Mouse (Mus musculus) CH12.LX (cell line): ENCODE data around the gene Rtl4. TPM values are rescaled to one million over a fixed set of nuclear protein-coding genes. Genes with fewer than 3 reads are reported as not detected.

ENCODE experiments used
- DNase-seq: peaks from one replicate; pipeline ENCODE4 v3.0.0-alpha.2; 2013; ENCODE audit errors: extremely low read depth
- H3K27ac ChIP-seq: 2 replicates; pipeline ENCODE4 v1.5.1; 2012; ENCODE audit warnings: low read depth, mild to moderate bottlenecking, control low read depth, moderate library complexity; ENCODE audit not compliant: insufficient read depth
- H3K27me3 ChIP-seq: replicated peaks from 2 replicates; pipeline ENCODE3; 2012; ENCODE audit warnings: inconsistent platforms
- H3K36me3 ChIP-seq, 2 experiments: replicated peaks in 1 of 2; 2 replicates each; pipeline versions ENCODE3 to v1.6.1; 2012; ENCODE audit warnings: inconsistent platforms in 1 of 2, low read length in 1 of 2, mild to moderate bottlenecking in 1 of 2, mixed read lengths in 1 of 2, moderate library complexity in 1 of 2; ENCODE audit not compliant: control insufficient read depth in 1 of 2, insufficient read depth in 1 of 2
- H3K4me1 ChIP-seq, 2 experiments: 2 replicates each; pipeline ENCODE4 v1.6.1; 2012; ENCODE audit warnings: inconsistent platforms in 1 of 2, moderate library complexity in 1 of 2; ENCODE audit not compliant: insufficient read depth in 2 of 2, control insufficient read depth in 1 of 2
- H3K4me2 ChIP-seq: 2 replicates; pipeline ENCODE4 v1.6.1; 2012; ENCODE audit warnings: low read depth, mild to moderate bottlenecking, control low read depth; ENCODE audit not compliant: poor library complexity, insufficient read depth, severe bottlenecking
- H3K4me3 ChIP-seq, 3 experiments: fragments of 150-350 bp in 1 of 3; sonication (generic) in 1 of 3; replicated peaks in 1 of 3; 2 replicates each; pipeline versions ENCODE3 to v1.5.1; 2011 to 2012; ENCODE audit warnings: low read depth in 2 of 3, low read length in 2 of 3, mild to moderate bottlenecking in 2 of 3, moderate library complexity in 2 of 3, control low read depth in 1 of 3, improper control_type of control experiment in 1 of 3, inconsistent platforms in 1 of 3, mixed read lengths in 1 of 3; ENCODE audit not compliant: poor library complexity in 1 of 3
- H3K79me2 ChIP-seq: replicated peaks from 2 replicates; pipeline ENCODE4 v1.6.1; 2012; ENCODE audit warnings: mild to moderate bottlenecking, moderate library complexity; ENCODE audit not compliant: control insufficient read depth, poor library complexity, insufficient read depth, severe bottlenecking; ENCODE audit errors: extremely low read depth
- H3K9ac ChIP-seq: 2 replicates; pipeline ENCODE4 v1.6.1; 2012; ENCODE audit warnings: low read depth, mild to moderate bottlenecking, control low read depth, moderate library complexity; ENCODE audit not compliant: insufficient read depth
- H3K9me3 ChIP-seq: replicated peaks from 2 replicates; pipeline ENCODE3; 2012; ENCODE audit warnings: low read length, inconsistent platforms, mixed read lengths
- BHLHE40 ChIP-seq: IDR thresholded peaks from 2 replicates; pipeline ENCODE4 v1.6.1; 2011; ENCODE audit warnings: mild to moderate bottlenecking, low read depth, low read length, improper control_type of control experiment
- EP300 ChIP-seq: IDR thresholded peaks from 2 replicates; pipeline ENCODE4 v1.6.1; 2011; ENCODE audit warnings: low read length, improper control_type of control experiment
- ETS1 ChIP-seq: conservative IDR thresholded peaks from 2 replicates; pipeline ENCODE4 v1.6.1; 2012; ENCODE audit warnings: low read depth, mild to moderate bottlenecking, inconsistent platforms, low read length, improper control_type of control experiment, moderate library complexity
- GABPA ChIP-seq: IDR thresholded peaks from 2 replicates; pipeline ENCODE4 v1.6.1; 2012; ENCODE audit warnings: low read depth, low read length, improper control_type of control experiment, inconsistent platforms; ENCODE audit not compliant: insufficient replicate concordance
- MXI1 ChIP-seq: IDR thresholded peaks from 2 replicates; pipeline ENCODE4 v1.6.1; 2011; ENCODE audit warnings: mild to moderate bottlenecking, low read depth, low read length, improper control_type of control experiment
- NELFE ChIP-seq: IDR thresholded peaks from 2 replicates; pipeline ENCODE4 v1.6.1; 2011; ENCODE audit warnings: low read depth, low read length, improper control_type of control experiment
- RAD21 ChIP-seq: IDR thresholded peaks from 2 replicates; pipeline ENCODE4 v1.6.1; 2011; ENCODE audit warnings: low read depth, mild to moderate bottlenecking, low read length, improper control_type of control experiment, moderate library complexity
- RCOR1 ChIP-seq: conservative IDR thresholded peaks from 2 replicates; pipeline ENCODE4 v1.6.1; 2012; ENCODE audit warnings: low read depth, mild to moderate bottlenecking, inconsistent platforms, low read length, improper control_type of control experiment
- SIN3A ChIP-seq: IDR thresholded peaks from 2 replicates; pipeline ENCODE4 v1.6.1; 2012; ENCODE audit warnings: low read length, improper control_type of control experiment, inconsistent platforms
- SMC3 ChIP-seq: IDR thresholded peaks from 2 replicates; pipeline ENCODE4 v1.6.1; 2011; ENCODE audit warnings: low read depth, low read length, improper control_type of control experiment
- TCF12 ChIP-seq: IDR thresholded peaks from 2 replicates; pipeline ENCODE4 v1.6.1; 2014; ENCODE audit warnings: low read depth, mild to moderate bottlenecking, inconsistent platforms, low read length, improper control_type of control experiment
- UBTF ChIP-seq: IDR thresholded peaks from 2 replicates; pipeline ENCODE4 v1.6.1; 2012; ENCODE audit warnings: low read depth, mild to moderate bottlenecking, inconsistent platforms, low read length, improper control_type of control experiment, moderate library complexity
- USF1 ChIP-seq: IDR thresholded peaks from 2 replicates; pipeline ENCODE4 v1.6.1; 2014; ENCODE audit warnings: low read depth, mild to moderate bottlenecking, inconsistent platforms, low read length, improper control_type of control experiment
- USF2 ChIP-seq: conservative IDR thresholded peaks from 2 replicates; pipeline ENCODE4 v1.6.1; 2011; ENCODE audit warnings: low read depth, low read length, improper control_type of control experiment
- ZMIZ1 ChIP-seq: IDR thresholded peaks from 2 replicates; pipeline ENCODE4 v1.6.1; 2012; ENCODE audit warnings: low read depth, mild to moderate bottlenecking, inconsistent platforms, low read length, improper control_type of control experiment
- ZNF384 ChIP-seq: IDR thresholded peaks from 2 replicates; pipeline ENCODE4 v1.6.1; 2012; ENCODE audit warnings: low read depth, low read length, improper control_type of control experiment, inconsistent platforms
- dilution Hi-C: fragments of 300-500 bp; cut with MboI; formaldehyde crosslinking; loops from 2 replicates; pipeline ENCODE4 v1.14.3; 2020; ENCODE audit warnings: low sequenced_read_pairs; ENCODE audit not compliant: extremely low pct_unique_long_range_greater_than_20kb, extremely low pct_ligation_motif_present
- in situ Hi-C: fragments of 300-500 bp; cut with MboI; formaldehyde crosslinking; loops from 3 replicates; pipeline ENCODE4 v1.14.3; 2019; ENCODE audit warnings: low sequenced_read_pairs, low pct_ligation_motif_present, low pct_unique_long_range_greater_than_20kb, mixed read lengths
- polyA plus RNA-seq: library from polyadenylated mRNA; unstranded; fragments of >175 nt; gene quantifications from 2 replicates; pipeline ENCODE4 v1.2.1, GENCODE M21; 2012; ENCODE audit warnings: low read depth; ENCODE audit not compliant: insufficient read length
- total RNA-seq, 2 experiments: library from RNA; depleted of rRNA; stranded (reverse); fragments of 300-350 nt in 1 of 2; fragments of >200 nt in 1 of 2; gene quantifications; 2 replicates each; pipeline ENCODE4 v1.2.3; 2012 to 2014

Rtl4 gene
- total and polyA plus RNA-seq, 3 experiments: not detected

DNA sequence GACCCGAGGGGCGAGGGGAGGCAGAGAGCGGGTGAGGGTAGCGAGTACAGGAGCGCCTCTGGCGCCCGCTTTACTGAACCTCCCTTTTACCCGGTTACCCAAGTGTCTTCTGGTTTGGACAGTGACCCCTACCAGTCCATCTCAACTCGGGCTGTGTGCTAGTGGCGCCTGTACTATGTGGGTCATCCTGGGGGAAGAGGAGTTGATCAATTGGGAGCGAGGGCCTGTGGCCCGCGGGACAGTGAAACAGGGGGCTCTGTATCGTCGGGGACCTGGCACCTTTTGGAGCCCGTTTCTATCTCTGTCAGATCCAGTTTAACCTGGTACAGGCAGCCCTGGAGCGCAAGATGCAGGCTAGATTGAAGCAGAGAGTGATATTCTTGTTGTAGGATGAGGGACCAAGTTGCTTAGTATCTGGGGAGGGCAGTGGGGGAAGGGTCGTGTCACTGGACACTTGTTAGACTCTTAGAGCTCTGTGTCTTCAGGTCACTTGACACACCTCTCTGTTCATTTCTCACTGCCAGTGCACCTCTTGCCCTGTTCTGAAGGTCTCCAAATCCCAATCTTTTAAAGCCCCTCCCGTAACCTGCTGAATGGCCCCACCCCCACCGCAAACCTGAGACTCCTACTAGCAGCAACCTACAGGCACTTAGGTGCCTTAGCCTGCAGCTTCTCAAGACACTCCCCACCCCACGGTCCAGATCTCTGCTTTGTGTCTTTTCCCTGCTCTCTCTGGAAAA, 582 bp downstream of the Rtl4 start:
- H3K27ac ChIP-seq: no peak overlapping the region
- H3K4me2 ChIP-seq: no peak overlapping the region
- no peak for DNase-seq
- H3K4me3 ChIP-seq: no peak overlapping the region
- H3K9ac ChIP-seq: no peak overlapping the region
- H3K27me3 ChIP-seq: no peaks in the 10 kb centered on the region
- no peaks in the 10 kb centered on the region for H3K4me1 ChIP-seq
- no peak for TF ChIP-seq UBTF
- no peak for TF ChIP-seq MXI1
- no peak for TF ChIP-seq SMC3
- TF ChIP-seq, all 38 proteins: peak for 0
- dilution Hi-C loops (no loop called here), in situ Hi-C loops (no loop called here)
- Histone ChIP-seq H3K36me3 (no peaks in the 10 kb centered on the region), H3K9me3 (no peaks in the 10 kb centered on the region), H3K79me2 (no peaks in the 10 kb centered on the region)

DNA sequence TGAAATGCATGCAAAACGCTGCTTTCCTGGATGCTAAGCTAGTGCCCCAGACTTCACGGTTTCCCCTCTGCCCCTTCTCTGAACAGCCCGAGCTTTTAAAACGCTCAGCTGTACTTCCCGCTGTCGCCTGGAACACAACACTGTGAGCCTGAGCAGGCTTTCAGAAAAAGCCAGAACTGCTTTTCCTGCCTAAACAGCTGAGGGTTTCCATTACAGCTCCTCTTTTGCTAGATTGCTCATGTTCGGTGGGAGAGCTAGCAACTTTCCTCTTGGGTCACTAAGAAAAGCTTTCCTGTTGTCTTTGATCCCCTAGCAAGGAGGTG, 1.1 kb downstream of the Rtl4 start:
- Histone ChIP-seq H3K27ac (no peak overlapping the region), H3K4me1 (no peaks in the 10 kb centered on the region), H3K4me2 (no peak overlapping the region), H3K4me3 (no peak overlapping the region), H3K79me2 (no peaks in the 10 kb centered on the region), H3K27me3 (no peaks in the 10 kb centered on the region), H3K36me3 (no peaks in the 10 kb centered on the region), H3K9ac (no peak overlapping the region), H3K9me3 (no peaks in the 10 kb centered on the region)
- no peak for DNase-seq
- in situ Hi-C loops (no loop called here), dilution Hi-C loops (no loop called here)
- TF ChIP-seq EP300: no peak
- no peak for TF ChIP-seq NELFE

DNA sequence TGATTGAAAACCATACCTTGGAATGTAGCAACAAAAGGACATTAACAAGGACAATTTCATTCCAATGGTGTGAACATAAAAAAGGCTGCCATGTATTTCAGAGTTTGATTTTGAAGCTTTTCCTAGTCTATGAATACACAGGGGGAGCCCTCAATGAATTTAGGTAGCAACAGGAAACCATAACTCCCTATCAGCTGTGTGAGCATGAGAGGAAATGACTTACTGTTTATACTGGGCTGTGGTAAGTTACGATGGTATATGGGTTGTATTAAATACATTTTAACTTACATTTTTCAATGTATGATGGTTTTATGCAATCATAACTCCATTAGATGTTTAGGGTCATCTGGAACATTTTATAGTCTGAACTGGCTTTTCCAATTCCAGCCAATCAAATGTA, 27.6 kb downstream of the Rtl4 start:
- Histone ChIP-seq H3K36me3 (no peaks in the 10 kb centered on the region), H3K27me3 (no peaks in the 10 kb centered on the region), H3K4me1 (no peaks in the 10 kb centered on the region), H3K9me3 (no peaks in the 10 kb centered on the region)
- in situ Hi-C loops: no loop called here
- TF ChIP-seq ZNF384 (no peak), ZMIZ1 (no peak), SIN3A (no peak), EP300 (no peak), UBTF (no peak), USF2 (no peak), GABPA (no peak), RCOR1 (no peak), BHLHE40 (no peak), TCF12 (no peak), ETS1 (no peak), RAD21 (no peak), USF1 (no peak)
- TF ChIP-seq, all 38 proteins: peak for 0
- dilution Hi-C loops: no loop called here
- no peak overlapping the region for H3K4me3 ChIP-seq
- no peaks in the 10 kb centered on the region for H3K79me2 ChIP-seq
- no peak for DNase-seq
- no peak overlapping the region for H3K4me2 ChIP-seq
- no peak overlapping the region for H3K27ac ChIP-seq
- no peak overlapping the region for H3K9ac ChIP-seq
